Mouse (Mus musculus) neural tube, embryonic 15.5 days (tissue): Measurements from ENCODE around the gene Ccdc85c. TPM values are rescaled to one million over a fixed set of nuclear protein-coding genes. Genes with fewer than 3 reads are reported as not detected.

Experiments
- ATAC-seq: fragments of 200-750 bp; cut with Nextera tagmentation; 2 replicates; pipeline ENCODE4 v1.8.0; 2017; ENCODE audit warnings: mild to moderate bottlenecking, moderate TSS enrichment, moderate library complexity; ENCODE audit not compliant: low FRiP score
- H3K27ac ChIP-seq: fragments of 300-500 bp; sonication (generic); replicated peaks from 2 replicates; pipeline ENCODE4 v1.5.1; 2015; ENCODE audit warnings: mild to moderate bottlenecking, inconsistent platforms
- H3K27me3 ChIP-seq: fragments of 300-500 bp; sonication (generic); replicated peaks from 2 replicates; pipeline ENCODE4 v1.6.1; 2015; ENCODE audit warnings: inconsistent platforms
- H3K36me3 ChIP-seq: fragments of 300-500 bp; sonication (generic); 2 replicates; pipeline ENCODE4 v1.6.1; 2015; ENCODE audit warnings: inconsistent platforms
- H3K4me1 ChIP-seq: fragments of 300-500 bp; sonication (generic); 2 replicates; pipeline ENCODE4 v1.6.1; 2015; ENCODE audit warnings: inconsistent platforms
- H3K4me2 ChIP-seq: fragments of 300-500 bp; sonication (generic); 2 replicates; pipeline ENCODE4 v1.6.1; 2015; ENCODE audit warnings: inconsistent platforms, mild to moderate bottlenecking, moderate library complexity
- H3K4me3 ChIP-seq: fragments of 300-500 bp; sonication (generic); replicated peaks from 2 replicates; pipeline ENCODE4 v1.5.1; 2015; ENCODE audit warnings: mild to moderate bottlenecking, inconsistent platforms
- H3K9ac ChIP-seq: fragments of 300-500 bp; sonication (generic); replicated peaks from 2 replicates; pipeline ENCODE4 v1.6.1; 2015; ENCODE audit warnings: mild to moderate bottlenecking, inconsistent platforms
- H3K9me3 ChIP-seq: fragments of 300-500 bp; sonication (generic); replicated peaks from 2 replicates; pipeline ENCODE4 v1.6.1; 2016; ENCODE audit warnings: inconsistent platforms
- WGBS: fragments of 180-500 bp; shearing (Covaris S2); methylation state at CpG from one replicate; pipeline ENCODE4 v1.1.7; 2015; ENCODE audit warnings: mixed read lengths; 5-methylcytosine and 5-hydroxymethylcytosine counted together
- polyA plus RNA-seq: library from polyadenylated mRNA; unstranded; fragments of >200 nt; fragmentation: Nextera tagmentation; extraction: Ambion mirVana; gene quantifications from 2 replicates; pipeline ENCODE4 v1.2.1, GENCODE M21; 2015

Gene Ccdc85c
- polyA plus RNA-seq, 1 experiment from 2014 or later: 11.9 TPM

GRCm38 (mm10) chr12:108219825-108220616 is 55.2 kb downstream of the Ccdc85c start:
- H3K27me3 ChIP-seq: no peaks in the 10 kb centered on the region
- H3K4me2 ChIP-seq: peak overlapping the region; percentile 34
- H3K36me3 ChIP-seq: no peaks in the 10 kb centered on the region
- H3K9me3 ChIP-seq: no peaks in the 10 kb centered on the region
- peaks cover 92% of the 10 kb centered on the region for H3K4me1 ChIP-seq
- 61% methylated on average over 21 of the region's 21 CpGs for WGBS
- H3K9ac ChIP-seq: 0 out of 2 replicates have a peak overlapping the region, but pooled peaks have one; percentile 28
- ATAC-seq: 0 out of 2 replicates have a peak, but pooled peaks have one; percentile 6
- peak overlapping the region; percentile 93 for H3K27ac ChIP-seq
- no peak overlapping the region for H3K4me3 ChIP-seq

- Histone ChIP-seq H3K4me3 (no peak overlapping the region), H3K36me3 (no peaks in the 10 kb centered on the region), H3K27me3 (no peaks in the 10 kb centered on the region), H3K27ac (peak overlapping the region; percentile 93), H3K9ac (peak overlapping the region; percentile 28; the same call in 1 of the 2 replicates), H3K4me2 (peak overlapping the region; percentile 34), H3K9me3 (no peaks in the 10 kb centered on the region), H3K4me1 (peaks cover 93% of the 10 kb centered on the region)
- ATAC-seq: peak; percentile 19
- WGBS: 28% methylated on average over 15 of the region's 15 CpGs
Measured at GRCm38 (mm10) chr12:108219163-108219562, 56.1 kb downstream of the Ccdc85c start.

- ATAC-seq: no peak
- Histone ChIP-seq H3K9ac (no peak overlapping the region), H3K36me3 (no peaks in the 10 kb centered on the region), H3K4me3 (no peak overlapping the region), H3K27ac (peak overlapping the region; percentile 93), H3K27me3 (no peaks in the 10 kb centered on the region), H3K4me2 (no peak overlapping the region), H3K4me1 (peaks cover 95% of the 10 kb centered on the region), H3K9me3 (no peaks in the 10 kb centered on the region)
- WGBS: 68% methylated on average over 5 of the region's 5 CpGs
Measured at GRCm38 (mm10) chr12:108217572-108217971, 57.7 kb downstream of the Ccdc85c start.

GRCm38 (mm10) chr12:108216611-108217370 is 58.4 kb downstream of the Ccdc85c start:
- no peak for ATAC-seq
- WGBS: 42% methylated on average over 11 of the region's 11 CpGs

GRCm38 (mm10) chr12:108215090-108215489 is 60.1 kb downstream of the Ccdc85c start:
- no peaks in the 10 kb centered on the region for H3K9me3 ChIP-seq
- H3K27me3 ChIP-seq: no peaks in the 10 kb centered on the region
- peaks cover 93% of the 10 kb centered on the region for H3K4me1 ChIP-seq
- ATAC-seq: no peak
- H3K9ac ChIP-seq: no peak overlapping the region
- H3K27ac ChIP-seq: 0 out of 2 replicates have a peak overlapping the region, but pooled peaks have one; percentile 74
- H3K36me3 ChIP-seq: no peaks in the 10 kb centered on the region
- 62% methylated on average over 8 of the region's 8 CpGs for WGBS
- no peak overlapping the region for H3K4me2 ChIP-seq
- no peak overlapping the region for H3K4me3 ChIP-seq

More at GRCm38 (mm10) chr12:108216611-108217370, 58.4 kb downstream of the Ccdc85c start:
- Histone ChIP-seq H3K4me1 (peaks cover 95% of the 10 kb centered on the region), H3K36me3 (no peaks in the 10 kb centered on the region), H3K27me3 (no peaks in the 10 kb centered on the region), H3K4me2 (no peak overlapping the region), H3K9ac (no peak overlapping the region), H3K9me3 (no peaks in the 10 kb centered on the region), H3K27ac (peak overlapping the region; percentile 45), H3K4me3 (no peak overlapping the region)

GRCm38 (mm10) chr12:108213090-108214041 is 61.9 kb downstream of the Ccdc85c start:
- H3K36me3 ChIP-seq: no peaks in the 10 kb centered on the region
- WGBS: 32% methylated on average over 18 of the region's 18 CpGs
- H3K4me3 ChIP-seq: no peak overlapping the region
- no peak overlapping the region for H3K4me2 ChIP-seq
- peak; percentile 15; the same call in 1 of the 2 replicates for ATAC-seq
- H3K27me3 ChIP-seq: no peaks in the 10 kb centered on the region
- H3K9ac ChIP-seq: 0 out of 2 replicates have a peak overlapping the region, but pooled peaks have one; percentile 14
- H3K27ac ChIP-seq: peak overlapping the region; percentile 74
- H3K9me3 ChIP-seq: no peaks in the 10 kb centered on the region
- H3K4me1 ChIP-seq: peaks cover 91% of the 10 kb centered on the region

GRCm38 (mm10) chr12:108212476-108212875 is 62.7 kb downstream of the Ccdc85c start:
- H3K9me3 ChIP-seq: no peaks in the 10 kb centered on the region
- H3K27me3 ChIP-seq: no peaks in the 10 kb centered on the region
- no peak for ATAC-seq
- no peak overlapping the region for H3K9ac ChIP-seq
- peaks cover 82% of the 10 kb centered on the region for H3K4me1 ChIP-seq
- no peak overlapping the region for H3K4me2 ChIP-seq
- H3K4me3 ChIP-seq: no peak overlapping the region
- WGBS: 71% methylated on average over 6 of the region's 6 CpGs
- H3K27ac ChIP-seq: peak overlapping the region; percentile 74
- H3K36me3 ChIP-seq: 0 out of 2 replicates have a peak, but pooled peaks cover under 1% of the 10 kb centered on the region

GRCm38 (mm10) chr12:108212071-108212470 is 63.2 kb downstream of the Ccdc85c start:
- Histone ChIP-seq H3K36me3 (0 out of 2 replicates have a peak, but pooled peaks cover 4% of the 10 kb centered on the region), H3K4me2 (no peak overlapping the region), H3K27me3 (no peaks in the 10 kb centered on the region), H3K9ac (0 out of 2 replicates have a peak overlapping the region, but pooled peaks have one; percentile 1), H3K4me3 (no peak overlapping the region), H3K9me3 (no peaks in the 10 kb centered on the region), H3K27ac (peak overlapping the region; percentile 74; the same call in 1 of the 2 replicates), H3K4me1 (peaks cover 78% of the 10 kb centered on the region)
- ATAC-seq: no peak
- 16% methylated on average over 5 of the region's 5 CpGs for whole genome bisulfite sequencing

GRCm38 (mm10) chr12:108210623-108211022 is 64.6 kb downstream of the Ccdc85c start:
- ATAC-seq: no peak
- WGBS: 92% methylated on average over 15 of the region's 15 CpGs
- Histone ChIP-seq H3K36me3 (peaks cover 9% of the 10 kb centered on the region), H3K9me3 (no peaks in the 10 kb centered on the region), H3K4me2 (no peak overlapping the region), H3K4me3 (no peak overlapping the region), H3K27ac (no peak overlapping the region), H3K27me3 (no peaks in the 10 kb centered on the region), H3K4me1 (peaks cover 67% of the 10 kb centered on the region), H3K9ac (no peak overlapping the region)

GRCm38 (mm10) chr12:108208726-108209438 is 66.3 kb downstream of the Ccdc85c start:
- Histone ChIP-seq H3K9me3 (no peaks in the 10 kb centered on the region), H3K27ac (peak overlapping the region; percentile 49; the same call in 1 of the 2 replicates), H3K9ac (no peak overlapping the region; the same call in 1 of the 2 replicates), H3K27me3 (no peaks in the 10 kb centered on the region), H3K4me2 (no peak overlapping the region), H3K4me1 (peaks cover 51% of the 10 kb centered on the region), H3K36me3 (peaks cover 21% of the 10 kb centered on the region), H3K4me3 (no peak overlapping the region)
- WGBS: 24% methylated on average over 13 of the region's 13 CpGs
- ATAC-seq: no peak
